Mouse (Mus musculus) heart, postnatal 10 days (tissue): ENCODE measurements around the gene Arl6. TPM values are rescaled to one million over a fixed set of nuclear protein-coding genes. Genes with fewer than 3 reads are reported as not detected.
A peak's percentile ranks its signal among the peaks of the same experiment; 100 is the strongest.

Experiments
- DNase-seq, 2 experiments: peaks; one replicate each; pipeline ENCODE4 v3.0.0; 2021
- intact Hi-C: fragments of 180-260 bp; cut with DNase I; formaldehyde crosslinking; loops from one replicate; pipeline ENCODE4 v1.15.1; 2025
- total RNA-seq, 2 experiments: library from RNA; stranded (reverse); gene quantifications; 2 replicates each; pipeline ENCODE4 v1.2.3; 2021

The Arl6 gene
- total RNA-seq, result 1 to 10 TPM; 7.1 to 8.7 TPM

DNA sequence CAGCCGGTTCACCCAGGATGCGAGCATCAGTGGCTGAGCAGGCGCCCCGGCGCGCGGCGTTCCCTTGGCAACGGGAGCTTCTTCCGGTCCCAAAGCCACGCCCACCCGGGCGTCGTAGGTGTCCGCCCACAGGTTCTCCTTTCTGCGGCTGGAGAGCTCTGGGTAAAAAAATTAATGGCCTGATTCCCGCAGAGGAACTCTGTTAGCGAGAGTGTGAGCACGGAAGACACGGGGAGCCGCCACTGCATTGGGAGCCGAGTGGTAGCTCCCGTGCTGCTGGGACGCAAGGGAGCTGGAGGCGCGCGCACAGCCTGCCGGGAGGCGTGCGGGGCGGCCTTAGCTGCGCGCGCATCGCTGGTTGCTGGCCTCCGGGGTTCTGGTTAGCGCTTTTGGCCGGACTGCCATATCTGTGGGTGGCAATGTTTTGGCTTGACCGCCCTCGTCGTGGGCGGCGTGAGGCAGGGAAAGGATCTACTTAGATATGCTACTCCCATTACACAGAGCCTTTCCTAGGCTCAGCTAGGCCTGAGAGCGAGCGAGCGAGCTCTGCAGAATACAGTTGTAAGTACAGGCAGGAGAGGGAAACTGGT lies at the start of gene Arl6:
Gene Arl6, minus strand, starts transcription at position 290 of the 590 bp plus-strand sequence.
- peak; percentile 95 to 96 for DNase-seq
- intact Hi-C loops, result no loop called here

DNA sequence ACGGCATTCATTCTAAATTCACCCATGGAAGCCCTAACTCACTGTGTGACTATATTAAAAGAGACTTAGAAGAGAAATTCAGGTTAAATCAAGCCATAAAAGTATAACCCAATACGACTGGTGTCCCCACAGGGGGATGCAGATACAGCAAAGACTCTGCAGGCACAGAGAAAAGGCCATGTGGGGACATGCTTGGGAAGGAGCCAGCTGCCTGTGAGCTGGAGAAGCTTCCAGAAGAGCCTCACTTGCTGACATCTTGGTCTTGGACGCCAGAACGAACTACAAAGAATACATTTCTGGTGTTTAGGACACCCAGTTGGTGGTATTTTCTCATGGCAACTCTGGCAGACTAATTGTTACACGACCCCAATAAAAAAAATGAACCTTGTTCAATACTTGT lies 45.9 kb upstream of the Arl6 start:
- intact Hi-C loops, result loop anchor here (10.0 kb wide), 1 partner anchor 750 kb away; no protein-coding TSS in a partner anchor
- DNase-seq, result no peak

DNA sequence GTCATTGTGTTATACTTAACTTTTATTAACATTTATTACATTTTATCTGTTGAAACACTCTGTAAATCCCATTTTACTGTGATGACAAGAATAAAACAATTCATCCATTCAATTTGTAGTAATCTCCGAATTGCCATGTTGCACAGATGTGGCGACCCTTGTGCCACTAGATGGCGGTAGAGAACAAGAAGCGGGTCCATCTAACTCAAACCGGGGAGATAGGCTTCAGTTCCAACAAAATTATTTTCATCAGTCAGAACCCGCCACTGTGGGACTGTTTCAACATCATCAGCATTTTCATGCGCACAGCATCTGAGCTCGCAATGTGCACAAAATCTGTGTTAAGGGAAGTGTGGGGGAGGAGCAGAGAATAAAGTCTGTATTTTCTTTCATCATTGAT lies 44.2 kb upstream of the Arl6 start:
- intact Hi-C loops, result loop anchor here (5.0 to 10.0 kb wide), 3 partner anchors 261 to 854 kb away; no protein-coding TSS in a partner anchor
- DNase-seq, result peak; percentile 56 to 81

DNA sequence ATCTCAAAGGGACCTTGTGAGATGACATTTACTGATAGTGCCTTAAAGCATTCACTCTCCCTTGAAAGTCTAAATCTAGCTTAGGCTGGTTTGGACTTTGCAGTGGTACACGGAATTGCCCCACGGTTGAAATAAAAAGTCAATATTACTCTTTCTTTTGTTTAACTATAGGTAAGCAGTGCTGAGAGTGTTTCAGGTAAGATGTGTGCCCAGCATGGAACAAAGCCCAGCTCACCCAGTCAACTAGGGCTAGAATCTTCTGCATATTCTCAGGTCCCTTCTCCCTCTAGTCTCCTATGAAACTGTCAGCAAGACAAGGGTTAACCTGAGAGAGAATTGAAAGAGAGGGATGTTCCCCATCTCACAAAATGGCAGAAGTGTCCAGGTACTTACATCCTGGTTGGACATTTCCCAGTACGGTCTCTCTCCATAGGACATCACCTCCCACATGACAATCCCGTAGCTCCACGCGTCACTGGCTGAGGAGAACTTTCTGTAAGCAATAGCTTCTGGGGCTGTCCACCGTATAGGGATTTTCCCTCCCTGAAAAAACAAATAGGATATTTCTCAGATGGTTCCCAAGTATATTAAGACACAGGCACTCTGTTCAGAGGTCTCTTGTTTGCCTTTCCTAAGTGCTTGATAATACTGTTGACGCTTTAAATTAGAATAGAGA lies 43.2 kb upstream of the Arl6 start:
- intact Hi-C loops, result loop anchor here (5.0 to 10.0 kb wide), 3 partner anchors 260 to 855 kb away; no protein-coding TSS in a partner anchor

DNA sequence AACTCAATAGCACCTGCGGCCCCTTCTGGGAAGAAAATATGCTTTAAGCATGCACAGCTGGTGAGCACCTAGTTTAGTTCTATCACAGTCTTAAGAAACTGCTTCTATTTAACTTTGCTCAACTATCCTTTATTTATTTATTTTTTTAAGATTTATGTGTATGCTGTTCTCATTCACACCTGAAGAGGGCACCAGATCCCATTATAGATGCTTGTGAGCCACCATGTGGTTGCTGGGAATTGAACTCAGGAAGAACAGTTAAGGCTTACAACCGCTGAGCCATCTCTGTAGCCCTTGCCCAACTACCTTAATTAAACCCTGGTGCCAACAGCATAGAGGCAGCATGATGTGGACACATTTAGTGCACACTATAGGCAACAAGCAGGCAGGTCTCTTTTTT lies 27.7 kb upstream of the Arl6 start:
- intact Hi-C loops, result no loop called here
- DNase-seq, result no peak

More for the DNA sequence above, 43.2 kb upstream of the Arl6 start:
- DNase-seq, result no peak

DNA sequence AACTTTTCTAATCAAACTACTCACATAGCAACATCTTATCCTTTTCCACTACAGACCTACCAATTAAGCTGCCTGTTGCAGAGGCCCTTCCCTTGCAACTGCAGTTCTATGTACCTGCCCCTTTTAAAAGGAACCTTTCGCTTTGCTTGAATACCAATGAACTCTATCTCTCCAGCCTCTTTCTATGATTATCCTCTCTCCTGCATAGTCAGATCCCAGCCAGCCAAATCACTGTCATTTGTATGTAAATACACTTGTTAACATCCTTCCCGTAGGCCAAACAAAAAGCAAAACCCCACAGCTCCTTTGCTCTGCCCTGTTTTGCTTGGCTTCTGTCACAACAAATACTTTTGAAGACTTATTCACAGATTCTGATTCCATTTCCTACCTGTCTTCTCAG lies 4.6 kb upstream of the Arl6 start:
- intact Hi-C loops, result no loop called here
- no peak for DNase-seq

DNA sequence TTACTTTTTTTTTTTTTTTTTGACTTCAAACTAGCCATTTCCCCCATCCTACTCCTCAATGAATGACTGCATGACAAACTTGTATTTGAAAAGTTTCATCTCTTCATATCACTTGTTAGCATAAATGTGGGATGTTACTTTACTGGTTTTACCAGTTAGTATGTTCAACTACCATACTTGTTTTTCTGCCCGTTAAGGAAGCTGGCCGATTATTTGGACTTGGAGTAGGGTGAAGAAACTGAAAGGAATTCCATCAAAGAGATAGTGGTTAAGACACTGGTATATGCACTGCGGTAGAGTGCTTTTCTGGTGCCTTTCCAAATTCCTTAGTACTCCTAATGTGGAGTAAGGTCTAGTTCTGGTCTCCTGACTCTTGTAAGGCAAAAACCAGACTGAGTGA lies 794 bp upstream of the Arl6 start:
- DNase-seq, result no peak
- intact Hi-C loops, result no loop called here

DNA sequence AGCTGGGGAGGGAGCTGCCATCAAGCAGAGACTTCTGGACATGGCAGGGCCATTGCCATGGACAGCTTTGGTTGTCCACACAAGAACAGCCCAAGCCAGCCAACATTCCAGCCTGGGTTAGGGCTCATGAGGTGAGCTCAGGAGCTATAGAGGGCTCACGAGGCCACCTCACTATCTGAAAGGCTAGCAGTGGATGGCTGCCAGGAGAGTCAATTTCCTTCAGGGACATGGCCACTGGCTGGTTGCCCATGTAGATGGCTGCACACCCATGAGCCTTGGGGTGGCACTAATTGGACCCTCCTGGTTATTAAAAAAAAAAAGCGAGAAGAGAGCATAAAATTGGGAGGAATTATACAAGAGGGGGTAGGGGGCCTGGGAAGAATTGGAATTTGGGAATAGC lies 4.6 kb downstream of the Arl6 start:
- intact Hi-C loops, result no loop called here
- DNase-seq, result peak; percentile 6 to 8

DNA sequence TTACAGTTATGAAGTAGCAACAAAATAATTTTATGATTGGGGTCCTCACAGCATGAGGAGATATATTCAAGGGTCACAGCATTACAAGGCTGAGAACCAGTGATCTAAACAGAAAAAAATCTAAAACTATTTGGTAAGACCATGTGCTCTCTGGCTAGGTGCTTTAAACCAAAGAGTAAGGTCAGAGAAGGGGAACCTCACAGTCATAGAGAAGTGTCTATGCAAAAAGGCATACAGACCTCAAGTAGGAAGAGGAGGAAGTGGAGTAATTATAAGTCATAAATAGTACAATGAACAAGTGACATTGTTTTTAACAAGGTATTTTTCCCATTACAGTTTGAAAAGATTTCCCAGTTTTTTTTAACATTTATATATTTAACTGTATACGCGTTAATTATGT lies 17.6 kb downstream of the Arl6 start:
- no peak for DNase-seq
- intact Hi-C loops, result no loop called here

DNA sequence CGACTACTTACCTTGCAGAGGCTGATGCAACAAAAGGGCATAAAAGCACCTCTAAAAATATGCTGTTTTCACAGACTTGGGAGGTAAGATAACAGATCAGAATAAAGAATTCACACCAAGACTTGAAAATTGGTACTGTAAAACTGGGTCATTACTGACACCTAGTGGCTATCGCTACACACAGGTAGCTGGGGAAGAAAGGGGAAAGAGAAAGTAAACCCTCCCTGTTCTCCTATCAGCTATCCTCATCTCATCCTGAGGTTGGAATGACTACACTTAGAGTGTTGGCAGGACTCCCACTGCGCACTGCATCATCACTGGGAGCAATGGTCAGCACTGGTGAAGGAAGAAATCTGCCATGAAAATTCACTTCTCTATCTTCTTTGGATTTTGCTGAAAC lies 22.0 kb downstream of the Arl6 start:
- intact Hi-C loops, result loop anchor here (1.0 to 2.0 kb wide), 3 partner anchors 78 to 196 kb away; no protein-coding TSS in a partner anchor
- peak; percentile 48 to 62 for DNase-seq

DNA sequence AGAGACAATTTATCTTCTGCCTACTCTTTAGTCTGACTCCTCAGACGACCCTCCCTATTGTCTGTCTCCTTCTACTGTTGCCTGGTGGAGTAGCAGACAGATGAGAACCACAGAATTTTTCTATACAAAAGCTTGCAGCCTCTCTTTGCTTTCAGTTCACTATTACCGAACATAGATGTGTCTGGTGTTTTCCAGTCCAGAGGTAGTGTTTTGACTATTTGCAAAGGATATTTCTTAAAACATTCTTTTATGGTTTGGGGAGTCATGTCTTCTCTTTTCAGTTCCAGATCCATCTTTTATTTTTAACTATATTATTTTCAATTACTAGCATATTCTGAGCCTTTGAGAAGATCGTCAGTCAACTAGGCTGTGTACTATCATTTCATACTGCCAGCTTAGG lies 23.5 kb downstream of the Arl6 start:
- intact Hi-C loops, result loop anchor here (2.0 kb wide), 1 partner anchor 77 kb away; no protein-coding TSS in a partner anchor
- DNase-seq, result no peak

DNA sequence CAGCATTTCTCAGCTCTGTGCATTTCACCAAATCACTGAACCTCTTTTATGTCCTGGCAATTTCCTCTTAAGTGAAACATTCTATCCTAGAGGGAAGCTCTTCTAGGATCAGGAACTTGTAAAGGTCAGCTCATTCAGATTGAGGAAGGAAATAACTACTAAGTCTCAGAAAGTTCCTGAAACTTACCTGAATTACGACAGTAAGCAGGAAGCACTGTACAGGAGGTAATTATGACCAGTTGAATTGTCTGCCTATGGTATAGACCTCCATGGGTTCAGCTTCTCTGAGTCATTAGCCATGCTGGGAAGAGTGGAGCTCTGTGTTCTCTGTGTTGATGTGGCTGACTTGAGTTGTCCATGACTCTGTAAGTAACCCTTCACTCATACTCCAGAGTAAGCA lies 28.4 kb downstream of the Arl6 start:
- intact Hi-C loops, result no loop called here
- DNase-seq, result no peak

DNA sequence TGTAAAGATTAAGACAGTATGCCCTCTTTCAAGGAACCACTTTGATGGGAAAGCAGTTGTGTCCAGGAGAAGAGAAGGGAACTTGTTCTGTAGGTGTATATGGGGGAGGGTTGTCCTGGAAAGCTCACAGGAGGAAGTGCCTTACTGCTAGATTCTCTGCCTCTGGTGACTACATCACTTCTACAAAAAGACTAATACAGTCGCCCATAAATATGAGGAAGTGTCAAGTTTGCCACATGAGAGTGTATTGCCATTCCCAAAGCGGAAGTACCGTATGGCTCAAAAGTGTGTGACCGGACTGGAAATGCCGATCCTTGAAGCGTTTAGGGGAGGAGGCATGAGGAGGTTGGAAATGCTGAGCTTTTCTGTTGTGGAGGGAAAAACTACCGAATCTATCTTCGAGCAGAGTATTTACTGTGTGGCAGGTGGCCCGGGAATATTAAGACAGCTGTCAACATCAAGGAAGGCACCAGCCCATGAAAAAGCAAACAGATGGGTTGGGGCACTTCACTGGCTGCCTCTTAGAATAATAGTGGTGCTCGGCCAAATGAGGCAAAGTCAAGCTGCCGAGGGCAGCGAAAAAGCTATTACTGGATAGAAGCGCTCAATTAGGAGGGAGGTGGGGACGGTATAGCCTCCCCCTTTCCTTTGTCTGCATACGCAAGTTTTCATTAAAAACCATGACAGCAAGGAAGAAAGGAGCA lies 35.0 kb downstream of the Arl6 start:
- DNase-seq, result no peak
- intact Hi-C loops, result loop anchor here (5.0 kb wide), 2 partner anchors 57 to 127 kb away; no protein-coding TSS in a partner anchor

DNA sequence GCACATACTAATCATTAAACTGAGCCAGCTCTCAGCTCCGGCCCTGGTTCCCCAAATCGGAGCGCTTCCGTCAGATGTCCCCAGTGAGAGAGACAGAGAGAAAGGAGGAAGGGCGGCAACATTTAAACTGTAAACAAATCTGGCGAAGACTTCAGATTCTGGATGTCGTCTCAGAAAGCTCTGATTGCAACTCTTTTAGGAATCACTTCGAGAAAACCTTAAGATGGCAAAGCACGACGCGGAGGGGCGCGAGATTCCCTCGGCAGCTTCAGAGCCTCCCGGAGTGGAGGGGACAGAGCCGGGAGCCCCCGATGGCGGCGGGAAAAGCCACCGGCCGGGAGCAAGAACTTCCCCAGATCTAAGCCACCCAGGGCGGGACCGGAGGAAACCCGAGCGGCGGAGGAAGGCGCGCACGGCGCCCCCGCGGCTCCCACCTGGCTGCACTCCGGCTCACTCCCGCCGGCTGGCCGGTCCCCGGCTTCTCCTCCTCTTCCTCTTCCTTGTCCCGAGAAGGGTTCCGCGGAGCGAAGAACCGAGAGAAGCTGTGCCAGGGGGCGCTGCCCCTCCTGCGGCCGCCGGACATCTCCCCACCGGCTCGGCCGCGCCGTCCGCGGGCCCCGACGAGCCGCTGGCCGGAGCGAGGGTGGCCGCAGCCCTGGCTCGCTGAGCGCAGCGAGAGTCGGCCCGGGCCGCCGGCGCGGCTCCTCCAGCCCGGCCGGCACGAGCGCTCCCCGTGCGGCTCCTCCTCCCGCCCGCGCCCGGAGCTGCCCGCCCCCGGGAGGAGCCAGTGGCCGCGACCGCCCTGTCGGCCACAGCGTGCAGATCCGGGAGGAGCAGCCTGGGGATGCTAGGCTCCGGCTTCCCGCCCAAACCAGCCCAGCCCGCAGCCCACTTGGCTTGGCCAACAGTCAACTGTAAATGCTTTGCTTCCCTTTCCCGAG lies 38.6 kb downstream of the Arl6 start, which contains the start of gene Crybg3:
Gene Crybg3, minus strand, starts transcription at position 669 of the 941 bp plus-strand sequence.
- DNase-seq, result peak; percentile 89 to 91
- intact Hi-C loops, result loop anchor here (1.0 to 5.0 kb wide), 3 partner anchors 34 to 123 kb away; no protein-coding TSS in a partner anchor

DNA sequence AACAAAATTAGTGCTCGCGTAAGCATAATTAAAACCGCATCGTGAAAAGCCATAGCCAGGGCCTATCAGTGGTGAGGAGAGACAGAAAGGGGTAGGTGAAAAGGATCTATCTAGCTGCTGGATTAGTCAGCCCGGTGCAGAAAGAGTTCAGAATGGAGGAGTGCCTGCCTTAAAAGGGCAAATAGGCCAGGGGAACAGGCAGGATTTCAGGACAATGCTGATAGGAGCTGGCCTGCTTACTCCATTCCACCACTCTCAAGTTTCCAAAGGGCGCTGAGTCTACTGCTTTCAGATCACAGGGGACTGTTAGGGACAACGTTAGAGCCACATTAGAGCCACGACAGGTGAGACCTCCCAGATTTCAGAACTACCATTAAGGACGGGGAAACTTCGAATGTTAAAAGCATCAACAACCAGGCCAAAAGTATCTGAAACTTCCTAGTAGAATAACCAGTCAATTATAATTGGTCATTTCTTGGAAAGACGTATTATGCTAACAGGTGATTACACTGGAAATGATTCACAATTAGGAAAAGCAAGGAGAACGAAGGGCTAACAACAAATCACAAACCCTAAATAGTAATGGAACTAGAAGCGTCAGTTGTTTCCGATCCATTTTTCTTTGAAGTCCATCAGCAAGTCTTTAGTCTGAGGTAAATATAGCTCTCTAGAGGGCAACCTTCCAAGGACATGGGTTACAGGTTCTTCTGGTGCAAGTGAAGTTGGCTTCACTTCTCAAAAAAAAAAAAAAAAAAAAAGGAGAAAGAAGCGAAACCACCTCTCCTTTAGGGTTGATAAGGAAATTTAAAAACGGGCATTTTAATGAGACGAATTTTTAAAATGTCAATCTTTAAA lies 39.6 kb downstream of the Arl6 start:
- peak; percentile 58 to 64 for DNase-seq
- intact Hi-C loops, result loop anchor here (1.0 to 5.0 kb wide), 4 partner anchors 15 to 122 kb away; no protein-coding TSS in a partner anchor

DNA sequence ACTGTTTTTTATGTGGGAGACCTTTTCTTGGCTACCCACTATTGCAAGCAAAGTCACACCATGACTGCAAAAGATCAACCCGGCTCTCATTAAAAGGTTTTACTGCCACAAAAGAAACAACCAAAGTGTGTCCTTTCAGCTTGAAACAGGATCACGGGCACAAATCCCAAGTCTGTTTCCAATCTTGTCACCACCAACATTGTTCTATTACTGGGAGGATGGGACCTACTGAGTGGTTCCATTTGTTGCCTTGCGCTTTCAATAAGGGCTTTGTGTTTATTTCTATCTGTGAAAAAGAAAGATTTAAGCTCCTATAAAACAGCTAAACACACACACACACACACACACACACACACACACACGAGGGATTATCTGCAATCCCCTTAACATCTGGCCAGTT lies 40.2 kb downstream of the Arl6 start:
- DNase-seq, result peak; percentile 44 to 51
- intact Hi-C loops, result loop anchor here (2.0 kb wide), 1 partner anchor 14 kb away; no protein-coding TSS in a partner anchor

DNA sequence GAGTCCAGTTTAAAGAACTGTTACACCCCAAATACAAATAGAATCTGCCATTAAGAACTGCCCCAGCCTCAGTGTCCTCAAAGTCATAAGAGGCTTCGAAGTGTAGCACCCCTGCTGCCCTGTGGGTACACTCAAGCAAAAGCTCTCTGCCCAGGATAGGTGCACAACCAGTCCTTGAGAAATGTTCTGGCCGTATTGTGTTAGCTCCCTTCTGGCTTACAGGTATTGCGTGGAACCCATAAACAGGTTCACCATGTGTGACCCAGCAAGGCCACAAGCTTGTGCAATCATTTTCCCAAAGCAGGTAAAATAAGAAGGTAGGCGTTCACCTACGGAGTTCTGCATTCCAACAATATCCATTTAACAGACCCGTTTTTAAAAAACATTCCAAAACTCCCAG lies 41.9 kb downstream of the Arl6 start:
- DNase-seq, result no peak
- intact Hi-C loops, result no loop called here

DNA sequence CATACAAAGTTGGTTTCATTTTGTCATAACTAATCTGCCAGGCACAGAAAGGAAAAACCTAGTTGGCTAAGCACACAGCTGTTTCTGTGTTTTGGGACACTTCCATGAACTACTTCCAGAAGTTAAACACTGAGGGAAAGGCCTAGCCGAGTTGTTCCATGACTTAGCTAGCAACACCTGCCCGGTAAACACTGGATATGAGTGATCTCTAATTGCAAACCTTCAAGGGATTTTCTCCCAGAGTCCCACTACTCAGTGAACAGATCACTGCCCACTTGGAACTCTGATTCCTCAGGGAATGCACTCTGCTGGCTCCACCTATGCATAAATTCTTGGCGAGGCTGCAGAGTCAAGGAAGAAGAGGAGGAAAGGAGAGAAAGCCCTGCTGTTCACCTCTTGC lies 44.5 kb downstream of the Arl6 start:
- DNase-seq, result peak in 1 of 2 experiments; percentile 43
- intact Hi-C loops, result no loop called here

DNA sequence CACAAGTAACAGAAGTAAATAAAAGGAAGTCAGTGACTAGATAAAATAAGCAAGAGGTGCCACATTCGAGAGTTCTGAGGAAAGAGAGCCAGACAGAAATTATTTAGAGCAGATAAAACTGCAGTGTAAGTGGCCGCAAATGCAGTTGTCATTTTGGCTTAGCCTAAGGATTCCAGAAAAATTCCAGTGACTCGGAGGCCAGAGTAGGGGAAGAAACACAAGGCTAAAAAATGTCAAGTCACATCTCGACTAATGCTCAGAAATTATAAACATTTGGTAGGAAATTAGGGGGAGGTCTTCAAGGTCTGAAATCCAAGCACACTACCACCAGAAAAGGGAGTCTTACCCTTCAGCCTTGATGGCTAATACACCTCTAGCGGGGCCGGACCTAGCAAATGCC lies 48.4 kb downstream of the Arl6 start:
- peak in 1 of 2 experiments; percentile 42 for DNase-seq

More for the DNA sequence above, 48.4 kb downstream of the Arl6 start:
- intact Hi-C loops, result no loop called here
